Mouse (Mus musculus) myocyte (in vitro differentiated cells): ENCODE results near the gene Cyp19a1. TPM values are rescaled to one million over a fixed set of nuclear protein-coding genes. Genes with fewer than 3 reads are reported as not detected.

ENCODE experiments used
- H3K27me3 ChIP-seq: one replicate; pipeline ENCODE4 v1.6.1; 2011; ENCODE audit not compliant: control insufficient read depth, insufficient read depth, insufficient read length
- H3K36me3 ChIP-seq: one replicate; pipeline ENCODE4 v1.6.1; 2011; ENCODE audit not compliant: control insufficient read depth, insufficient read depth
- H3K4me2 ChIP-seq: one replicate; pipeline ENCODE4 v1.6.1; 2011; ENCODE audit warnings: low read depth, control low read depth
- H3K4me3 ChIP-seq: one replicate; pipeline ENCODE4 v1.5.1; 2011; ENCODE audit warnings: mild to moderate bottlenecking, control low read depth, moderate library complexity
- H3K79me2 ChIP-seq: one replicate; pipeline ENCODE4 v1.6.1; 2011; ENCODE audit not compliant: control insufficient read depth, insufficient read depth
- H3ac ChIP-seq: one replicate; pipeline ENCODE4 v1.6.1; 2011; ENCODE audit not compliant: control insufficient read depth, insufficient read length
- CEBPB ChIP-seq: IDR thresholded peaks from 2 replicates; pipeline ENCODE4 v1.6.1; 2011; ENCODE audit warnings: mild to moderate bottlenecking, moderate library complexity; ENCODE audit not compliant: poor library complexity, insufficient read depth, severe bottlenecking
- E2F4 ChIP-seq: IDR thresholded peaks from one replicate; pipeline ENCODE4 v1.6.1; 2011; ENCODE audit warnings: mild to moderate bottlenecking, control low read depth, moderate library complexity; ENCODE audit not compliant: insufficient read depth
- MAX ChIP-seq: IDR thresholded peaks from one replicate; pipeline ENCODE4 v1.6.1; 2011; ENCODE audit warnings: low read depth, mild to moderate bottlenecking, control low read depth
- MYOD1 ChIP-seq, 3 experiments: IDR thresholded peaks; one replicate each; pipeline ENCODE4 v1.6.1; 2011; ENCODE audit warnings: control low read depth in 2 of 3, low read depth in 2 of 3, mild to moderate bottlenecking in 2 of 3, moderate library complexity in 1 of 3; ENCODE audit not compliant: insufficient read length in 2 of 3, control insufficient read depth in 1 of 3
- MYOG ChIP-seq, 3 experiments: IDR thresholded peaks; one replicate each; pipeline ENCODE4 v1.6.1; 2011; ENCODE audit warnings: control low read depth in 2 of 3, low read depth in 2 of 3, mild to moderate bottlenecking in 2 of 3; ENCODE audit not compliant: insufficient read length in 2 of 3, control insufficient read depth in 1 of 3, insufficient read depth in 1 of 3
- POLR2A ChIP-seq: IDR thresholded peaks from one replicate; pipeline ENCODE4 v1.6.1; 2011; ENCODE audit warnings: low read depth, mild to moderate bottlenecking, control low read depth, moderate library complexity; ENCODE audit not compliant: insufficient read length
- POLR2AphosphoS2 ChIP-seq: IDR thresholded peaks from one replicate; pipeline ENCODE4 v1.6.1; 2011; ENCODE audit warnings: low read depth, control low read depth; ENCODE audit not compliant: insufficient read length
- REST ChIP-seq: IDR thresholded peaks from one replicate; pipeline ENCODE4 v1.6.1; 2011; ENCODE audit warnings: mild to moderate bottlenecking, control low read depth, moderate library complexity; ENCODE audit not compliant: insufficient read depth, insufficient read length
- SRF ChIP-seq: IDR thresholded peaks from one replicate; pipeline ENCODE4 v1.6.1; 2011; ENCODE audit warnings: low read depth; ENCODE audit not compliant: control insufficient read depth, insufficient read length
- TCF12 ChIP-seq: IDR thresholded peaks from one replicate; pipeline ENCODE4 v1.6.1; 2011; ENCODE audit warnings: mild to moderate bottlenecking, control low read depth; ENCODE audit not compliant: poor library complexity, insufficient read depth, severe bottlenecking
- TCF3 ChIP-seq: IDR thresholded peaks from one replicate; pipeline ENCODE4 v1.6.1; 2011; ENCODE audit warnings: low read depth, control low read depth; ENCODE audit not compliant: insufficient read length
- USF1 ChIP-seq: IDR thresholded peaks from one replicate; pipeline ENCODE4 v1.6.1; 2011; ENCODE audit warnings: low read depth, mild to moderate bottlenecking, control low read depth, moderate library complexity
- polyA plus RNA-seq: library from polyadenylated mRNA; unstranded; fragments of >200 nt; fragmentation: generic; extraction: Trizol; gene quantifications from one replicate; pipeline ENCODE4 v1.2.1, GENCODE M21; 2012; ENCODE audit warnings: missing spikeins

Cyp19a1 gene
- polyA plus RNA-seq: not detected

GRCm38 (mm10) chr9:54268010-54268409 lies at the start of gene Cyp19a1:
Gene Cyp19a1 (minus strand): TSS chr9:54268110.
- no peak within 1 kb of the TSS for H3K4me2 ChIP-seq
- H3K36me3 ChIP-seq: no peaks in the 10 kb centered on the region
- H3ac ChIP-seq: no peak within 1 kb of the TSS
- H3K27me3 ChIP-seq: no peaks in the 10 kb centered on the region
- TF ChIP-seq POLR2A: no peak
- TF ChIP-seq CEBPB: no peak
- TF ChIP-seq REST: no peak
- TF ChIP-seq TCF12: no peak
- no peaks in the 10 kb centered on the region for H3K79me2 ChIP-seq
- H3K4me3 ChIP-seq: no peak within 1 kb of the TSS

- no peak overlapping the region for H3K4me2 ChIP-seq
- H3K4me3 ChIP-seq: no peak overlapping the region
- H3K79me2 ChIP-seq: no peaks in the 10 kb centered on the region
- TF ChIP-seq E2F4 (no peak), POLR2A (no peak), USF1 (no peak), CEBPB (no peak)
- no peak overlapping the region for H3ac ChIP-seq
- H3K27me3 ChIP-seq: peaks cover 12% of the 10 kb centered on the region
- H3K36me3 ChIP-seq: no peaks in the 10 kb centered on the region
These were observed 48.5 kb upstream of the Cyp19a1 start for GRCm38 (mm10) chr9:54316363-54316762.

- no peak overlapping the region for H3K4me2 ChIP-seq
- no peak for TF ChIP-seq TCF3
- no peak for TF ChIP-seq SRF
- TF ChIP-seq TCF12: no peak
- TF ChIP-seq MYOG (IDR thresholded peaks at IDR 0.05; ENCODE audit: control insufficient read depth in 1 of 3, insufficient read depth in 1 of 3, insufficient read length in 2 of 3, low read depth in 2 of 3): no peak
- H3ac ChIP-seq: no peak overlapping the region
- H3K4me3 ChIP-seq: no peak overlapping the region
- H3K27me3 ChIP-seq: no peaks in the 10 kb centered on the region
- no peaks in the 10 kb centered on the region for H3K36me3 ChIP-seq
- no peaks in the 10 kb centered on the region for H3K79me2 ChIP-seq
These were observed 40.9 kb upstream of the Cyp19a1 start for GRCm38 (mm10) chr9:54308751-54309358.

- Histone ChIP-seq H3ac (no peak overlapping the region), H3K79me2 (no peaks in the 10 kb centered on the region), H3K4me2 (no peak overlapping the region), H3K4me3 (no peak overlapping the region), H3K36me3 (no peaks in the 10 kb centered on the region), H3K27me3 (no peaks in the 10 kb centered on the region)
- no peak for TF ChIP-seq MYOG (IDR thresholded peaks at IDR 0.05; ENCODE audit: control insufficient read depth in 1 of 3, insufficient read depth in 1 of 3, insufficient read length in 2 of 3, low read depth in 2 of 3)
- TF ChIP-seq REST: no peak
- TF ChIP-seq CEBPB: no peak
- TF ChIP-seq TCF3: no peak
- no peak for TF ChIP-seq MYOD1 (IDR thresholded peaks at IDR 0.05; ENCODE audit: control insufficient read depth in 1 of 3, insufficient read length in 2 of 3, low read depth in 2 of 3)
- no peak for TF ChIP-seq E2F4
- TF ChIP-seq TCF12: no peak
- TF ChIP-seq USF1: no peak
- TF ChIP-seq POLR2AphosphoS2: no peak
- TF ChIP-seq SRF: no peak
- no peak for TF ChIP-seq MAX
- TF ChIP-seq POLR2A: no peak
These were observed 40.3 kb upstream of the Cyp19a1 start for GRCm38 (mm10) chr9:54308209-54308608.

GRCm38 (mm10) chr9:54301255-54301654 lies 33.3 kb upstream of the Cyp19a1 start:
- no peak for TF ChIP-seq MYOD1 (IDR thresholded peaks at IDR 0.05; ENCODE audit: control insufficient read depth in 1 of 3, insufficient read length in 2 of 3, low read depth in 2 of 3)
- no peak for TF ChIP-seq USF1
- no peak for TF ChIP-seq SRF

GRCm38 (mm10) chr9:54299792-54300191 lies 31.9 kb upstream of the Cyp19a1 start:
- Histone ChIP-seq H3K27me3 (no peaks in the 10 kb centered on the region), H3K4me2 (no peak overlapping the region), H3K79me2 (no peaks in the 10 kb centered on the region), H3K4me3 (no peak overlapping the region), H3K36me3 (no peaks in the 10 kb centered on the region), H3ac (no peak overlapping the region)
- TF ChIP-seq MYOD1 (IDR thresholded peaks at IDR 0.05; ENCODE audit: control insufficient read depth in 1 of 3, insufficient read length in 2 of 3, low read depth in 2 of 3): no peak
- no peak for TF ChIP-seq USF1
- no peak for TF ChIP-seq POLR2AphosphoS2
- TF ChIP-seq E2F4: no peak
- TF ChIP-seq TCF3: no peak
- TF ChIP-seq SRF: no peak
- TF ChIP-seq CEBPB: no peak
- TF ChIP-seq TCF12: no peak
- TF ChIP-seq REST: no peak
- TF ChIP-seq MAX: no peak
- TF ChIP-seq POLR2A: no peak
- no peak for TF ChIP-seq MYOG (IDR thresholded peaks at IDR 0.05; ENCODE audit: control insufficient read depth in 1 of 3, insufficient read depth in 1 of 3, insufficient read length in 2 of 3, low read depth in 2 of 3)

More at GRCm38 (mm10) chr9:54301255-54301654, 33.3 kb upstream of the Cyp19a1 start:
- Histone ChIP-seq H3ac (no peak overlapping the region), H3K4me3 (no peak overlapping the region), H3K27me3 (no peaks in the 10 kb centered on the region), H3K4me2 (no peak overlapping the region), H3K79me2 (no peaks in the 10 kb centered on the region), H3K36me3 (no peaks in the 10 kb centered on the region)
